Mouse (Mus musculus): ENCODE measurements around the gene Hspa8. TPM values are rescaled to one million over a fixed set of nuclear protein-coding genes. Genes with fewer than 3 reads are reported as not detected.
"Not testable (repeated sequence)": the region's sequence is repeated elsewhere in the genome, so short reads cannot be mapped to it uniquely, and the experiment has no call there.

Hspa8 gene
- total RNA-seq, 2 experiments from 2014 or later: 2,357 to 2,519 TPM

- DNase-seq: no peak
These were observed 16.3 kb upstream of the Hspa8 start for GRCm38 (mm10) chr9:40784374-40784967.

DNA sequence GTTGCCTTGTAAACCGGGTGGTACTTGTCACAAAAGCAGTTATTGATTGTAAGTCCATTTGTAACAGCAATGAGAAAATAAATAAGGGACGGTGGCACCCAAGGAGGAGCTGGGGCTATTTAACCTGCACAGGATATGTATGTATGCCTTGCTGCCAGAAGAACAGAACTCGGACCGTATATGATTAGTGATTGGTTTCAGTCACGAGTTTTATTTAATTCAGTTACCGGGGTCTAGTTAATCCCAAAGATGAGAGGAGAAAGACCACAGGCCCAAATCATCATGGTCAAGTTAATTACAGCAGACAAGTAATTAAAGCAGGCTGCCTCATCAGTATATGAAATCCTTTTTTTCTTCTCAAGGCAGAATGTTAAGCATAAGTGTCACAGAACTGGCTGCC is 15.3 kb upstream of the Hspa8 start:
- DNase-seq: no peak

DNA sequence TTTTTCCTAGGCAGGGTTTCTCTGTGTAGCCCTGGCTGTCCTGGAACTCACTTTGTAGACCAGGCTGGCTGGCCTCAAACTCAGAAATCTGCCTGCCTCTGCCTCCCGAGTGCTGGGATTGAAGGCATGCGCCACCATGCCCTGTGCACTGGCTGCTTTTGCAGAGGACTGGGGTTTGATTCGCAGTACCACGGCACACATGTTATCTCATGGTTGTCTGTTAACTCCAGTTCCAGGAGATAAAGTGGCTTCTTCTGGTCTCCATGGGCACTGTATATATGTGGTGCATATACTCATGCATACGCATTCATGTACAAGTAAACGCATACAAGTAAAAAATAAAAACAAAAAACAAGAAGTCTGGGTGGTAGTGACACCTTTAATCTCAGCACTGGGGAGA is 14.0 kb upstream of the Hspa8 start:
- not testable (repeated sequence) for DNase-seq

- DNase-seq: no peak
These were observed 8.7 kb upstream of the Hspa8 start for GRCm38 (mm10) chr9:40791864-40792633.

- DNase-seq: no peak
These were observed 7.2 kb upstream of the Hspa8 start for GRCm38 (mm10) chr9:40793581-40793980.

- DNase-seq: no peak
These were observed 6.5 kb upstream of the Hspa8 start for GRCm38 (mm10) chr9:40794251-40794650.

- no peak for DNase-seq
These were observed 5.9 kb upstream of the Hspa8 start for GRCm38 (mm10) chr9:40794926-40795325.

DNA sequence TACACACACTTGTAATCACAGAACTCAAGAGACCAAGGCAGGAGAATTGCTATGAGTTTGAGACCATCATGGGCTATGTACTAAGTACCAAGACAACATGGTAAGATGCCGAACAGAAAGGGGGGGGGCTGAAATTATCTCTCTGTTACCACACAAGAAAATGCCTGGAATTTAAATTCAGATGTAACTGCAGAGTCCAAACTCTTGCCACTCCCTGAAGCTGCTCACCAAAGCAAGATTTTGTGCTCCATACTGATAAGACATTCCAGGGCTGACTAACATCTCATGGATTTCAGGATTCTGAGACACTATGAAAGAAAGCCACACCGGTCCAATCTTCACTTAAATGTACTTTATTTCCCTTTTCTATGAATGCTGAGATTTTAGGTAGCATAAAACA is 5.2 kb upstream of the Hspa8 start:
- DNase-seq: no peak

DNA sequence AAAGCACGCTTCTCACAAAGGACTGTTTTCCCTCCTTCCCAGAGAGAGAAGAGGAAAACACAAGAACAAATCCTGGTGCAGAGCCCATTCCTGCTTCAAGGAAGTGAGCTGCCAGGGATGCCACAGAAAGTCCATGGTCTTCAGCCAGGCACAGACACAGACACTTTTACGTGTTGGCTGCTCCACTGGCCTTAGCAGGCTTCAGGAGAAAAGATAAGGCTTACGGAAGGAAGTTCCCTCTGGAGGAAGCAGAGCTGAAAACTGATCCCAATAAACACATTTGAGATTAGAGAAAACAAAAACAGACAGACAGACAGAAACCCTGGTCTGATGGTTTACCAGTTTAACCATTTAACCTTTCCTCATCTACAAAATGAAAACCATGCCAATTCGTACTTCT is 4.7 kb upstream of the Hspa8 start:
- no peak for DNase-seq

GRCm38 (mm10) chr9:40798247-40798960 is 2.4 kb upstream of the Hspa8 start:
- DNase-seq: no peak

DNA sequence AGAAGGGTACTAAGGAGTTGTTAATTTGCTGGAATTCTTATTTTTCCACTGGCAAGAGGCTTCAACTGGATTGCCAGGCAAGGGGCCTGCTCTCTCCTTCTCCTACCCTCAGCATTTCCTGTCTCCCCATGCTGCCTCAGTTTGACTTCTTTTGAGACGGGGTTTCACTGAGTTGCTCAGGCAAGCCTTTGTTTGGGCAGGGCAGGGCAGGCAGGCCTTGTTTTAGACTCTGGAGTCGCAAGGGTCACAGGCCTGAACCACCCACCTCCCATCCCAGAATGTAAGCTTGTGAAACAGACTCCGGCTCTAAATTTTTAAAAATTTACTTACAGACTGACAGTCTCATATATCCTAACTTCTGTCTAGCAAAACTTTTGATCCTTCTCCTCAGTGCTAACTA is 1.7 kb upstream of the Hspa8 start:
- no peak for DNase-seq

DNA sequence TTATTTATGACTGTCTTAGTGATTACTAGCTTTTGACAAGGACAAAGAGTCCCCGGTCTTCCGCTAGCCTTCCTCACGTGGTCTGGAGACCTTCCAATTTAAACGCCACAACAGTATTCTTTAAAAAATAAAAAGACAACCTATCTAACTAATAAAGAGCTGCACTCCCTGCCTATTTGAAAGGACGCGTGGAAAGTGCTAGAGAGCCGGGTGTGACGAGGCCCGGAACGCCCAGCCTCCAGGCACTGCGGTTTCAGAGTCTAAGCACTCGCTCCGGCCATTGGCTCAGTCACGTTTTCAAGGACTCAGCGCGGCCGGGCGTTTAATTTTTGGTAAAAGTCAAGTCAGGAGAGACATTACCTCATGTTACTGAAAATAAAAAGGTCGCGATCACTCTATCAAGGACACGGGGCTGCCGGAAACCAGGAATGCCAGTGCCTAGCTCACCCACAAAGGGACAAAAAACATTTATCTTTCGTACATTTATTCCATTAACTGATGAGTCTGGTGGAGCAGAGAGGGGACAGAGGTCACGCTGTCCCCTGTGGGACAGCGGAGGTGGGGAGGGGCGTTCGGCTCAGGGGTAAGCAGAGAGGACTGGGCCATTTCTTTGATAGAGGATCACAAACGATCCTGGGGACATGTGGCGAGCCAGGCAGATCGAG is 815 bp upstream of the Hspa8 start:
- DNase-seq: peak; percentile 53 to 62

- DNase-seq: peak in 1 of 2 experiments; percentile 32
These were observed 1.1 kb downstream of the Hspa8 start for GRCm38 (mm10) chr9:40801614-40802532.

DNA sequence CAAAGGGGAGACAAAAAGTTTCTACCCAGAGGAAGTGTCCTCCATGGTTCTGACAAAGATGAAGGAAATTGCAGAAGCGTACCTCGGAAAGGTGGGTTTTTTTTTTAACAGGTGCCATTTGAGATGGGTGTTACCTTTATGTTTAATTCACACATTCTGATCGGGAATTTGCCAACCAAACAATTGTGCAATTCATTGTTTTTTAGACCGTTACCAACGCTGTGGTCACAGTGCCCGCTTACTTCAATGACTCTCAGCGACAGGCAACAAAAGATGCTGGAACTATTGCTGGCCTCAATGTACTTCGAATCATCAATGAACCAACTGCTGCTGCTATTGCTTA is 1.7 kb downstream of the Hspa8 start:
- DNase-seq: not testable (repeated sequence)

- DNase-seq: not testable (repeated sequence)
These were observed 3.8 kb downstream of the Hspa8 start for GRCm38 (mm10) chr9:40804576-40804975.

DNA sequence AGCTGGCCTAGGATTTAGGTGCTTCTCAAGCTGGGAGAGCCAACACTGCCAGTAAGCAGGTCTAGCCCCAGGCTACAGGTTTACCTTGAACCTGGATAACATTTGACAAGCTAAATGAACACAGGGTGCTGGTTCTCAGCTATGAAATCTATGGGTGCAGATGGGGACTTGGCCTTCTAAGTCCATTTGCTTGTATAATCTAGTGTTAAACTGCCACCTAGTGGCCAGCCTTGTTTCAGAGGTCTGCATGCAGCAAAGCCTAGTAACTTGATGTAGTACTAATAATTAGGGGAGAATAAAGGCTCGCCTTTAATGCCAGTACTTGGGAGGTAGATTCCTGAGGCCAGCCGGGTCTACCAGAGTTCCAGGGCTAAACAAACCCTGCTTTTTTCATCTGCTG is 4.5 kb downstream of the Hspa8 start:
- peak in 1 of 2 experiments; percentile 46 for DNase-seq

DNA sequence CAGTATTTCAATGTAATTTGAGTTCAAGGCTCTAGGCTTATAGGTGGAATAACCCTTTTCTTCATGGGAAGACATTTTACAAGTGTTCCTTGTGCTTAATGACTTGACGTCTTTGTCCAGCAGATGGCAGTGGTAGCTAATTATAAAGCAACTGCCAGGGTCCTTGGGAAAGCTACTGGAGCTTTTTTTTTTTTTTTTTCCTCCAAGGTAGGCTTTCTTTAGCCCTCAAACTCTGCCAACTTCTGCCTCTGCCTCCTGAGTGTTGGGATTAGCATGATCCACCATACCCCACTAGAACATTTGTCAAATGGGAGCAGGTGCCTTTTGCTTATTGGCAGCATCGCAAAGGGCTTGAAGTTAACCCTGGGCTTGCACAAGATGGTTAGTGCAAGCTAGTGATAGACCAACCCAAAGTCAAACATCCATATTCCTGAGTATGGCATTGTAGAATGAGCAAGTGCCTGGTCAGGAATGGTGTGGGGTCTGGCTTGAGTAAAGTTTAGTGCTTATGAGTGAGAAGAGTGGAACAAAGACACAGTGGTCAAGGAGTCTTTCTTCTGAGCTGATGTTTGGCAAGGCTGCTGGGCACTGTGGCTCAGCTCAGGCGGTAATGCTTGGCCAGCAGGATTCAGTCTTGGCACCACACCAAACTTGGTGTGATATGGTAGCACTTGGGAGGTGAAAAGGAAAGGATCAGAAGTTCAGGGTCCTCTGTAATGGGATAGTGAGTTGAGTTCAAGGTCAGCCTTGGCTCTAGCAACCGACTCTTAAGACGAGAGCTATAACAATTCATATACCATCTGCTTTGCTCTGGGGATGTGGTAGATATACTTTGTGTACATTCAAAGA is 5.9 kb downstream of the Hspa8 start:
- DNase-seq: no peak

- no peak for DNase-seq
These were observed 6.6 kb downstream of the Hspa8 start for GRCm38 (mm10) chr9:40807289-40807920.

DNA sequence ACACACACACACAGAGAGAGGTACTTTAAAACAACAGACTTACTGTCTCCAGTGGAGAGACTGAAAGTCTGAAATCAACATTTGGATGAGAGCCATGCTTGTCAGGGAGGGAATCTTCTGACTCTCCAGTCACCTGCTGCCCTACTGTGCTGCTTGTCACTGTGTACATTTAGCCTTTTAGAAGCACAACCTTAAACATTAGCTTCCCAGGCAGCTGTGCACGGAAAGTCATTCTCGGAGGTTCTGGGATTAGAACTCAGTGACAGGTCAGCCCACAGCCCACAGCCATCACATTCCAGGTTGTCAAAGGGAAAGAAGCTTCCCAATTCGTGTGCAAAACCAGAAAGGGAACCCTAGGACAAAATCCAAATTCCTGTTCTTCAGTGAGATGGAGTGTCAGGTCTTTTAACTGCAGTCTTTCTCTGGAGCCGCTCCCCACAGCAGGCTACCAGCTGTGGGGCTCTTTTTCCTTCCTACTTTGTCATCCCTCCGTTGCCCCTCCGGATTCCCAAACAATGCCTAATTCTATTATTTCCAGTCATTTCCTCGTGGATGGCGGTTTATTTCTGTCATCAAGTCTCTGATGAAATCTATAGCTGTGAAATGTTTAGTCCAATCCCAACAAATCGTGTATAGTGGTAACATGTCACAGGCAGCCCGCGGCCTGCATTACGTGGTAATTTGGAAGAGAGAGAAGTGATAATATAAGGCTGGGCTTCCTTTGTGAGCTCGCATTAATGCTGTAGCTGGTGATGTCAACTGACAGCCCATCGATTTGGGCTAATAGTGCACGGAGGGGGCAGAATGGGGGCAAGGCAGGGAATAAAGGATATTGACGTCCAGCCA is 7.5 kb downstream of the Hspa8 start:
- DNase-seq: no peak

DNA sequence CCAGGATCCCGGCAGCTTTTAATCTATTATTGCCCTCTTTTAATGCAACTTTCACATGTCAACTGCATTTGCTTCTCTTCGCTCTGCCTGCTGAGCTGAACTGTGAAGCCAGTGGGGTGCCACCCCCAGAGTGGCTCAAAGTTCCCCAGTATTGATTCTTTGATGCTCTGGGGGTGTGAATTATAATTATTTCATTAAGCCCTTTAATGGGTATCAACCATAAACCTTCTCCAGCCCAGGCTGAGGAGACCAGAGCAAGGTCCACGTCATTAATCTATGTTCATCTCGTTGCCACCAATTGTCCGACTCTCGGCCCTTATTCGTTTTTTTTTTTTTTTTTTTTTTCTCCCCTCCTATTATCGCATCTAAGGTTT is 8.1 kb downstream of the Hspa8 start:
- DNase-seq: no peak
